Mouse (Mus musculus): Measurements from ENCODE around the gene Rfx5.

Rfx5 gene

GRCm38 (mm10) chr3:94989159-94989761 lies 35.4 kb downstream of the Rfx5 start:
- no peak for DNase-seq (ENCODE audit: low spot score in 2 of 2)

- peak; percentile 90 to 93 for DNase-seq (ENCODE audit: low spot score in 2 of 2)
These were observed 43.1 kb downstream of the Rfx5 start for GRCm38 (mm10) chr3:94996946-94997345.

GRCm38 (mm10) chr3:95002569-95002968 lies 48.7 kb downstream of the Rfx5 start:
- no peak for DNase-seq (ENCODE audit: low spot score in 2 of 2)

GRCm38 (mm10) chr3:95003273-95003672 lies 49.4 kb downstream of the Rfx5 start:
- no peak for DNase-seq (ENCODE audit: low spot score in 2 of 2)

- no peak for DNase-seq (ENCODE audit: low spot score in 2 of 2)
These were observed 51.8 kb downstream of the Rfx5 start for GRCm38 (mm10) chr3:95005651-95006050.

- DNase-seq (ENCODE audit: low spot score in 2 of 2) = no peak
These were observed 53.8 kb downstream of the Rfx5 start for GRCm38 (mm10) chr3:95007706-95008105.

GRCm38 (mm10) chr3:95010396-95010795 lies 56.5 kb downstream of the Rfx5 start:
- no peak for DNase-seq (ENCODE audit: low spot score in 2 of 2)

All from spleen, postnatal 10 days (tissue).